Mouse (Mus musculus): ENCODE data around the gene Ints11. TPM values are rescaled to one million over a fixed set of nuclear protein-coding genes. Genes with fewer than 3 reads are reported as not detected.

Ints11 gene
- polyA plus RNA-seq, 1 experiment from 2014 or later, result 83.6 TPM

DNA sequence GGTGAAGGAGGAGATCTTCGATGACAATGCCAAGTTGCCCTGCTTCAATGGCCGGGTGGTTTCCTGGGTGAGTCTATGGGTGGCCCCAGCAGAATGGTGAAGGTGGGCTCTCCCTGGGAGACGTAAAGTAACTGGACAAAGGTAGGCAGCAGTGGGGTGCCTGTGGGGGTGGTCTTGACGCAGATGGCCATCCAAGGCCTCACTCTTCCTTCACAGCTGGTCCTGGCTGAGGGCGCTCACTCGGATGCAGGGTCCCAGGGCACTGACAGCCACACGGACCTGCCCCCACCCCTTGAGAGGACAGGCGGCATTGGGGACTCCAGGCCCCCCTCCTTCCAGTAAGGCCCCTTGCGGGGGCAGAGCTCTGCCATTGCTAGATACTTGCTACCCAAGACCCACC, 15.9 kb upstream of the Ints11 start:
- no peak overlapping the region for H3K9ac ChIP-seq
- no peaks in the 10 kb centered on the region for H3K27me3 ChIP-seq (ENCODE audit: insufficient read depth, low read length)
- no peaks in the 10 kb centered on the region for H3K9me3 ChIP-seq (ENCODE audit: low read depth, low read length)
- no peak for DNase-seq
- H3K4me3 ChIP-seq (ENCODE audit: low read depth, low read length), result no peak overlapping the region
- peaks cover 52% of the 10 kb centered on the region for H3K36me3 ChIP-seq (ENCODE audit: insufficient read depth)
- H3K4me1 ChIP-seq (ENCODE audit: insufficient read depth), result 0 out of 2 replicates have a peak, but pooled peaks cover 3% of the 10 kb centered on the region
- no peak for TF ChIP-seq CTCF (IDR thresholded peaks at IDR 0.05; ENCODE audit: low read depth)
- WGBS, result 87% methylated on average over 9 of the region's 9 CpGs
- H3K4me2 ChIP-seq, result no peak overlapping the region
- no peak for ATAC-seq (ENCODE audit: insufficient read depth)
- no peak overlapping the region for H3K27ac ChIP-seq (ENCODE audit: low read depth)

DNA sequence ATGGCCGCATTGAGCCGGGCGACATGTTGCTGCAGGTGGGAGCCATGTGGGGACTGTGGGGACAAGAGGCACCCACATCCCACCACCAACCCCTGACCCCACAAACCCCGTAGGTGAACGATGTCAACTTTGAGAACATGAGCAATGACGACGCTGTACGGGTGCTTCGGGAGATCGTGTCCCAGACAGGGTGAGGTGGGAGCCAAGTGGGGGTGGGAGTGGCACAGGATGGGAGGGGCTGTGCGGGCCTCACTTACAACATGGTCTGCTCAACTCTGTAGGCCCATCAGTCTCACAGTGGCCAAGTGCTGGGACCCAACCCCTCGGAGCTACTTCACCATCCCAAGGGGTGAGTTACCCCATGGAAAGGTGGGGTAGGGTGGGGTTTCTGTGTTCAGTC, 14.4 kb upstream of the Ints11 start:
- Histone ChIP-seq H3K4me3 (ENCODE audit: low read depth, low read length) (no peak overlapping the region), H3K4me2 (no peak overlapping the region), H3K36me3 (ENCODE audit: insufficient read depth) (peaks cover 63% of the 10 kb centered on the region), H3K27ac (ENCODE audit: low read depth) (no peak overlapping the region), H3K27me3 (ENCODE audit: insufficient read depth, low read length) (no peaks in the 10 kb centered on the region), H3K4me1 (ENCODE audit: insufficient read depth) (no peaks in the 10 kb centered on the region), H3K9ac (no peak overlapping the region), H3K9me3 (ENCODE audit: low read depth, low read length) (no peaks in the 10 kb centered on the region)
- no peak for ATAC-seq (ENCODE audit: insufficient read depth)
- 96% methylated on average over 12 of the region's 12 CpGs for whole genome bisulfite sequencing
- DNase-seq, result no peak
- TF ChIP-seq CTCF (IDR thresholded peaks at IDR 0.05; ENCODE audit: low read depth), result no peak

DNA sequence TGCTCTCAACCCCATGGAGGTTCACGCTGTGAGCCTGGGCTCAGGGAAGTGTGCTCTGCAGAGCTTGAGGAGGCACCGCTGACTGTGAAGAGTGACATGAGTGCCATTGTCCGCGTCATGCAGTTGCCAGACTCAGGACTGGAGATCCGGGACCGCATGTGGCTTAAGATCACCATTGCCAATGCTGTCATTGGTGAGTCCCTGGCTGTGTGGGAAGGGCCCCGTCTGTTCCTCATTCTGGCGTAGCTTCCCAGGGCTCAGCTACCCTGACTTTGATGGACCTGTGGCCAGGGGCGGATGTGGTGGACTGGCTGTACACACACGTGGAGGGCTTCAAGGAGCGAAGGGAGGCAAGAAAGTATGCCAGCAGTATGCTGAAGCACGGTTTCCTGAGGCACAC, 13.3 kb upstream of the Ints11 start:
- Histone ChIP-seq H3K36me3 (ENCODE audit: insufficient read depth) (peaks cover 70% of the 10 kb centered on the region), H3K9ac (no peak overlapping the region), H3K9me3 (ENCODE audit: low read depth, low read length) (no peaks in the 10 kb centered on the region), H3K27ac (ENCODE audit: low read depth) (no peak overlapping the region), H3K4me2 (no peak overlapping the region), H3K4me3 (ENCODE audit: low read depth, low read length) (no peak overlapping the region), H3K4me1 (ENCODE audit: insufficient read depth) (no peaks in the 10 kb centered on the region), H3K27me3 (ENCODE audit: insufficient read depth, low read length) (no peaks in the 10 kb centered on the region)
- ATAC-seq (ENCODE audit: insufficient read depth) (no peak), DNase-seq (no peak)
- no peak for TF ChIP-seq CTCF (IDR thresholded peaks at IDR 0.05; ENCODE audit: low read depth)
- 87% methylated on average over 12 of the region's 12 CpGs for WGBS

DNA sequence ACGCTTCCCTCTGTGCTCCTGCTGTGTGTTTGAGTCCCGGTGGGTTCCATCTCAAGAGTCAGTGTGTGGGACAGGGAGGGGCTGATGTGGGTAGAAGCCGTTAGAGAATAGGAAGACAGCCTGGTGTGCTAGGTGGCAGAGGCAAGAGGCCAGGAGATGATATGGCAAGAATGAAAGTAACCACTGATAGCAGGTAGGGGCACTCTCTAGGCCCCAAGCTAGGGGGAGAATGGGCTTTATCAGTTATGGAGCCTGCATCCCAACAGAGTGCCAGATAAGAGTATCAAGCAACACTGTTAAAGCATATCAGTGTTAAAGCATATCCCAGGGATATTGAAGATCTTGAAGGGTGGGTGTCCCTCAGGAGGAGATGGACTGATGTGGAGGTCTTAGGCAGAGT, 12.5 kb upstream of the Ints11 start:
- Histone ChIP-seq H3K27ac (ENCODE audit: low read depth) (no peak overlapping the region), H3K9me3 (ENCODE audit: low read depth, low read length) (no peaks in the 10 kb centered on the region), H3K9ac (no peak overlapping the region), H3K4me2 (no peak overlapping the region), H3K4me1 (ENCODE audit: insufficient read depth) (no peaks in the 10 kb centered on the region), H3K36me3 (ENCODE audit: insufficient read depth) (peaks cover 70% of the 10 kb centered on the region), H3K4me3 (ENCODE audit: low read depth, low read length) (no peak overlapping the region), H3K27me3 (ENCODE audit: insufficient read depth, low read length) (no peaks in the 10 kb centered on the region)
- WGBS, result 75% methylated on average over 3 of the region's 3 CpGs
- no peak for ATAC-seq (ENCODE audit: insufficient read depth)
- TF ChIP-seq CTCF (IDR thresholded peaks at IDR 0.05; ENCODE audit: low read depth), result no peak
- no peak for DNase-seq

DNA sequence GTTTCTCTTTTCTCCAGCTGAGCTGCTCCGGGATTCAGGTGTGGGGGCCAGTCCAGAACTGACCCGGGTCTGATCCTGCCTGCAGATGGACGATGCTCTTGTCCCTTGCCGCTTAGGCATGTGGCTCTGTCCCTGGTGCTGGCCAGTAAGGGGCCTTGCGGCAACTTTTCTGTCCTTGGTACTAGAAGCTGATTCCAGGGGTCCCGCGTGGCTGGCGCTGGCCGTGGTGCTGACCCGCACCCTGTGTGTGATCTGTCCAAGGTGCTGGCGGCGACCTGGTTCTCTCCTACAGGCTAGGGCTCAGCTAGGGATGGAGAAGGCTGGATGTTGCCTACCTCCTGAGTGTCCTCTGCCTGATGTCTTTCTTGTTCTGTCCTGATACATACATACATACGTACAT, 10.0 kb upstream of the Ints11 start:
- no peak for TF ChIP-seq CTCF (IDR thresholded peaks at IDR 0.05; ENCODE audit: low read depth)
- H3K36me3 ChIP-seq (ENCODE audit: insufficient read depth), result peaks cover 59% of the 10 kb centered on the region

DNA sequence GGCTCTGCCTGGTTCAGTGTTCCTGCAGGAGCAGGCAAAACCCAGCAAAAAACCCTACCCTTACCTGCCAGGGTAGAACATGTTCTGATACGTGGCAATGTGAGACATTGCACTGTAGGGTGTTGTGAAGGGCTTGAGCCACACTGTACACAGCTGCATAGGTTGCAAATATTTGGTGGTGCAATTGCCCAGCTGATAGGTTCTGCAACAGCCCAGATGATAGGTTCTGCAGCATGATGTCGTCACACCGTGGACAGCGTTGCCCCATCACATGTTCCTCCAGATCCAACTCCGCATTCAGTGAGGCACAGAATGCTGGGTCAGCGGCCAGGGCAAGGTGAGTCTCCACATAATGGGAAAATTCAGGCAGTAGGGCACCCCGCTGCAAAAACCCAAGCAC, 7.6 kb upstream of the Ints11 start:
- H3K4me3 ChIP-seq (ENCODE audit: low read depth, low read length), result no peak overlapping the region
- 83% methylated on average over 7 of the region's 7 CpGs for WGBS
- H3K27ac ChIP-seq (ENCODE audit: low read depth), result no peak overlapping the region
- H3K4me2 ChIP-seq, result no peak overlapping the region
- no peak overlapping the region for H3K9ac ChIP-seq
- H3K4me1 ChIP-seq (ENCODE audit: insufficient read depth), result no peaks in the 10 kb centered on the region
- DNase-seq (no peak), ATAC-seq (ENCODE audit: insufficient read depth) (no peak)
- H3K36me3 ChIP-seq (ENCODE audit: insufficient read depth), result peaks cover 47% of the 10 kb centered on the region
- no peak for TF ChIP-seq CTCF (IDR thresholded peaks at IDR 0.05; ENCODE audit: low read depth)
- no peaks in the 10 kb centered on the region for H3K27me3 ChIP-seq (ENCODE audit: insufficient read depth, low read length)
- H3K9me3 ChIP-seq (ENCODE audit: low read depth, low read length), result no peaks in the 10 kb centered on the region

More for the DNA sequence above, 10.0 kb upstream of the Ints11 start:
- ATAC-seq (ENCODE audit: insufficient read depth) (peak; percentile 65), DNase-seq (peak; percentile 90)
- no peak overlapping the region for H3K9ac ChIP-seq
- no peak overlapping the region for H3K27ac ChIP-seq (ENCODE audit: low read depth)
- H3K4me2 ChIP-seq, result no peak overlapping the region
- no peaks in the 10 kb centered on the region for H3K9me3 ChIP-seq (ENCODE audit: low read depth, low read length)
- no peaks in the 10 kb centered on the region for H3K4me1 ChIP-seq (ENCODE audit: insufficient read depth)
- no peak overlapping the region for H3K4me3 ChIP-seq (ENCODE audit: low read depth, low read length)
- H3K27me3 ChIP-seq (ENCODE audit: insufficient read depth, low read length), result no peaks in the 10 kb centered on the region
- WGBS, result 15% methylated on average over 13 of the region's 13 CpGs

DNA sequence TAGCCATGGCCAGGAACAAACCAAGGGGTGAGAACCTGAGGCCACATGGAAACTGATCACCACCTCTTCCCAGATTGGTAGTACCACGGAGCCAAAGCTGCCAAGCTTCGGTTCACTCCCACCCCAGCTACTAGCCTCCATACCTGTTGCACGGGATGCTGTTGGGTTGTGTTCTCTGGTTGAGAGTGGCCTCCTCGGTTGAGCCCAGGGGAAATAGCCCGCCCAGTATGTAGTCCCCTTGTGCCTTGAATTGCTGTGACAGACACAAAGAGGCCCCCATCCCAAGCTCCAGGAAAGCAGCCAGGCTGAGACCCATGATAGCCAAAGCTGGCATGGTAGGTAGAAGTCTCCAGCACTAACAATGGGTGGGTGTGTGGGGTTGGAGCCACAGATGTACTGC, 6.3 kb upstream of the Ints11 start, which contains the start of gene Tas1r3:
Tas1r3 (minus strand) TSS at position 362 of the 400 bp plus-strand sequence.
- no peaks in the 10 kb centered on the region for H3K9me3 ChIP-seq (ENCODE audit: low read depth, low read length)
- 76% methylated on average over 5 of the region's 5 CpGs for WGBS
- DNase-seq, result no peak
- no peak within 1 kb of the TSS for H3K9ac ChIP-seq
- H3K4me1 ChIP-seq (ENCODE audit: insufficient read depth), result no peaks in the 10 kb centered on the region
- H3K4me2 ChIP-seq, result no peak within 1 kb of the TSS
- no peak for ATAC-seq (ENCODE audit: insufficient read depth)
- H3K36me3 ChIP-seq (ENCODE audit: insufficient read depth), result peaks cover 37% of the 10 kb centered on the region
- H3K27ac ChIP-seq (ENCODE audit: low read depth), result no peak within 1 kb of the TSS
- no peaks in the 10 kb centered on the region for H3K27me3 ChIP-seq (ENCODE audit: insufficient read depth, low read length)
- no peak within 1 kb of the TSS for H3K4me3 ChIP-seq (ENCODE audit: low read depth, low read length)
- no peak for TF ChIP-seq CTCF (IDR thresholded peaks at IDR 0.05; ENCODE audit: low read depth)
